Mouse (Mus musculus): ENCODE measurements around the gene Zfp423. TPM values are rescaled to one million over a fixed set of nuclear protein-coding genes. Genes with fewer than 3 reads are reported as not detected.

Zfp423 gene
- total and polyA plus RNA-seq, 2 experiments from 2014 or later: 18.4 to 34.6 TPM

- DNase-seq (no peak), ATAC-seq (no peak)
- H3K9ac ChIP-seq: no peak overlapping the region
- no peaks in the 10 kb centered on the region for H3K27me3 ChIP-seq (ENCODE audit: insufficient read depth, low read length)
- H3K27ac ChIP-seq (ENCODE audit: low read depth, low read length): no peak overlapping the region
- no peak for TF ChIP-seq CTCF (IDR thresholded peaks at IDR 0.05; ENCODE audit: low read depth)
- H3K4me3 ChIP-seq (ENCODE audit: low read depth, low read length): no peak overlapping the region
- H3K36me3 ChIP-seq (ENCODE audit: insufficient read depth): no peaks in the 10 kb centered on the region
- no peaks in the 10 kb centered on the region for H3K9me3 ChIP-seq (ENCODE audit: low read length)
- 55% methylated on average over 5 of the region's 5 CpGs for WGBS
- peaks cover 16% of the 10 kb centered on the region; the same call in 1 of the 2 replicates for H3K4me1 ChIP-seq (ENCODE audit: insufficient read depth)
- H3K4me2 ChIP-seq (ENCODE audit: low read depth): no peak overlapping the region
Observed at GRCm38 (mm10) chr8:87816141-87816540, 143.3 kb downstream of the Zfp423 start.

DNA sequence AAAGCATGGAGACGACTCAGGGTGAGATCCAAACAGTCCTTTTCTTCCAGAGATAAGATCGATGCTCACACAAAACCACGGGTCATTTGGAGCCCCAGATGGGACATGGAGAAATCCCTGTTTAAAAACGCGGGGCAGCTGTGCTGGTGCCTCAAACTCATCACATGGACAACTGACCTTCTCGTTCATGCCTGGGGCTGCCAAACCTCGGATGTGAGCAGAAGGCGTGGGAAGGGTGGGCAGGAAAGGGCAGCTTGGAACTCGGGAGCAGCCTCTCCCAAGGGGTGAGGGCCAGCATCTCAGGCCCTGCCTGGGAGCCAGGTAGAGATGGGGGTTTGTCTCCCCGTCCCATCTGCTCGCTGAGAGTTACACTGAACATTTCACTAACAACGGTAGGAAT lies 146.7 kb downstream of the Zfp423 start:
- H3K9me3 ChIP-seq (ENCODE audit: low read length): no peaks in the 10 kb centered on the region
- no peak overlapping the region for H3K27ac ChIP-seq (ENCODE audit: low read depth, low read length)
- no peaks in the 10 kb centered on the region for H3K36me3 ChIP-seq (ENCODE audit: insufficient read depth)
- no peak for TF ChIP-seq CTCF (IDR thresholded peaks at IDR 0.05; ENCODE audit: low read depth)
- H3K4me1 ChIP-seq (ENCODE audit: insufficient read depth): peaks cover 20% of the 10 kb centered on the region; the same call in 1 of the 2 replicates
- DNase-seq: no peak
- no peak overlapping the region for H3K4me2 ChIP-seq (ENCODE audit: low read depth)
- no peak overlapping the region for H3K4me3 ChIP-seq (ENCODE audit: low read depth, low read length)
- H3K9ac ChIP-seq: no peak overlapping the region
- H3K27me3 ChIP-seq (ENCODE audit: insufficient read depth, low read length): no peaks in the 10 kb centered on the region
- ATAC-seq: no peak
- 76% methylated on average over 12 of the region's 12 CpGs for WGBS

DNA sequence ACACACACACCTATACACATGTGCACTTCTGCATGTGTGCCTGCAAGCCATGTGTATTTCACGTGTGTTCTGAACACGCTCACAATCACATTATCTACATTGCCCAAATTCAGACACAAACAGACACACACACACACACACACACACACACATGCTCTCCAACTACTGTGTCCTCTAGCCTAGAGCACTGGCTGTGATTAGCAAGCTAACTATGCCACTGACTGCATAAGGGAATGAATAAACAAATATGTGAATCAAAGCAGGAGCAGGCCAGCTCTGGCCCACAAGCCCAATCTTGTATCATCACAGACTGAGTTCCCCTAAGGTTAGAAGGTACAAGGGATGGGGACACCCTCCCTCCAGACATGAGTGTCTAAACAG lies 147.3 kb downstream of the Zfp423 start:
- Histone ChIP-seq H3K4me1 (ENCODE audit: insufficient read depth) (peaks cover 20% of the 10 kb centered on the region; the same call in 1 of the 2 replicates), H3K36me3 (ENCODE audit: insufficient read depth) (no peaks in the 10 kb centered on the region)

DNA sequence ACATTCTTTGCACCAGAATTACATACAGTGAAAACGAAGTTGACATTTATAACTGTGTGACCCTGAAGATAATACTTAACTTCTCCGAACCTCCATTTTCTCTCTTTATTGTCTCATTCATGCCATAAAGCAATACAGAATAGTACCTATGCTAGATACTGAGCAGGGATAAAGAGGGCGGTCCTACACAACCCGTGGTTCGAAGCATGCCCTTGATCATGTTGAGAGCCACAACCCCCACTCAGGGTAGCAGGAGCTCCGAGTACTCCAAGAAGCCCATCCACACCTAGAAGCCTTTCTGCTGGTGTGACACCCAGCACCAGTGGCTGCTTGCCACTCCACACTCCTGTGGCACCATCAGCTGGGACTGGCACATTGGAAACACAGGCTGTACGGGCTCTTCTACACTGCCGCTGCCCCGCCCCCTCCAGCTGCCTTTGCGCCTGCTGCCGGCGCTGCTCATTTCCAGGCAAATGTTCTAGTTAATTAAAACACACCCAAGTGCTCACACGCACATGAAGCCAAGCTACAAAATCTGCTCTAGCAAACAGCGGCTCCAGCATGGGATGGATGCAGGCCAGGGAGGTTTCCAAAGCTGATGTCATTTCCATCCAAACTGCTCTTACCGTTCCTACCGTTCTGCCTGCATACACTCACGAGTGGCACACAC lies 147.9 kb downstream of the Zfp423 start:
- Histone ChIP-seq H3K27me3 (ENCODE audit: insufficient read depth, low read length) (no peaks in the 10 kb centered on the region), H3K9ac (no peak overlapping the region; the same call in 1 of the 2 replicates), H3K4me3 (ENCODE audit: low read depth, low read length) (no peak overlapping the region), H3K4me2 (ENCODE audit: low read depth) (peak overlapping the region; percentile 4; the same call in 1 of the 2 replicates), H3K9me3 (ENCODE audit: low read length) (no peaks in the 10 kb centered on the region), H3K27ac (ENCODE audit: low read depth, low read length) (no peak overlapping the region), H3K36me3 (ENCODE audit: insufficient read depth) (no peaks in the 10 kb centered on the region), H3K4me1 (ENCODE audit: insufficient read depth) (peaks cover 20% of the 10 kb centered on the region; the same call in 1 of the 2 replicates)
- peak; percentile 93 for ATAC-seq
- peak; percentile 92 for DNase-seq
- WGBS: 30% methylated on average over 17 of the region's 17 CpGs
- no peak for TF ChIP-seq CTCF (IDR thresholded peaks at IDR 0.05; ENCODE audit: low read depth)

More for the DNA sequence above, 147.3 kb downstream of the Zfp423 start:
- H3K4me2 ChIP-seq (ENCODE audit: low read depth): peak overlapping the region; percentile 4; the same call in 1 of the 2 replicates
- H3K9me3 ChIP-seq (ENCODE audit: low read length): no peaks in the 10 kb centered on the region
- 62% methylated on average over 2 of the region's 2 CpGs for WGBS
- TF ChIP-seq CTCF (IDR thresholded peaks at IDR 0.05; ENCODE audit: low read depth): no peak
- no peak overlapping the region for H3K27ac ChIP-seq (ENCODE audit: low read depth, low read length)
- ATAC-seq (peak; percentile 42), DNase-seq (no peak)
- H3K4me3 ChIP-seq (ENCODE audit: low read depth, low read length): no peak overlapping the region
- no peaks in the 10 kb centered on the region for H3K27me3 ChIP-seq (ENCODE audit: insufficient read depth, low read length)
- H3K9ac ChIP-seq: no peak overlapping the region; the same call in 1 of the 2 replicates

GRCm38 (mm10) chr8:87810771-87811170 lies 148.6 kb downstream of the Zfp423 start:
- ATAC-seq: no peak
- WGBS: 82% methylated on average over 6 of the region's 6 CpGs
- no peak overlapping the region for H3K4me2 ChIP-seq (ENCODE audit: low read depth)
- H3K4me3 ChIP-seq (ENCODE audit: low read depth, low read length): no peak overlapping the region
- no peaks in the 10 kb centered on the region for H3K9me3 ChIP-seq (ENCODE audit: low read length)
- H3K4me1 ChIP-seq (ENCODE audit: insufficient read depth): peaks cover 20% of the 10 kb centered on the region; the same call in 1 of the 2 replicates
- TF ChIP-seq CTCF (IDR thresholded peaks at IDR 0.05; ENCODE audit: low read depth): no peak
- H3K27ac ChIP-seq (ENCODE audit: low read depth, low read length): no peak overlapping the region
- DNase-seq: no peak
- no peaks in the 10 kb centered on the region for H3K36me3 ChIP-seq (ENCODE audit: insufficient read depth)
- no peaks in the 10 kb centered on the region for H3K27me3 ChIP-seq (ENCODE audit: insufficient read depth, low read length)
- no peak overlapping the region for H3K9ac ChIP-seq

DNA sequence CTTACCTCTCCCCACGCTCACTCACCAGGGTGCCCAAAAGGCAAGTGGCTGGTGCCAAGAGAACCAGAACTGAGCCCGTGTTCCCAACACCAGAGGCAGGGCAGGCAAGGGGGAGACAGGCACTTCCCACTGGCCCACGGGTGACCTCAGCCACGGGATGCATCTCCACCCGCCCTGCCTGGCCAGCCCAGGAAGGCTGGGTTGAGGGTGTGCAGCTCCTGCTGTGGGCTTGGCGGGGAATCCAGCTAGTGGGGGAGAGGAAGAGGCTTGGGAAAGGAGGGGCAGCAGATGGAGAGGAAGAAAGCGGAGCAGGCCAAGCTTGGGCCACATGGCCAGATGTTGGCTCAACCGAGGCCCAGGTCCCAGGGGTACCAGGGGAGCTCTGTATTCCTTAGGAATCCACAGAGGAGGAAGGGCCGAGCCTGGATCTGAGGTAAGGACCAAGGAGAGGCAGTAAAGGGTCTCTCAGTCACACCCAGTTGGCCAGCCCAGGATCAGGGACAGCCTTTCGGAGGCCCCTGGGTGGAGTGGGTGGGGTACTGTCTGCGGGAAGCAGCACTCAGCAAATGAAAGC lies 155.0 kb downstream of the Zfp423 start:
- Histone ChIP-seq H3K4me2 (ENCODE audit: low read depth) (no peak overlapping the region), H3K9me3 (ENCODE audit: low read length) (no peaks in the 10 kb centered on the region), H3K4me1 (ENCODE audit: insufficient read depth) (no peaks in the 10 kb centered on the region), H3K27me3 (ENCODE audit: insufficient read depth, low read length) (no peaks in the 10 kb centered on the region), H3K9ac (no peak overlapping the region), H3K36me3 (ENCODE audit: insufficient read depth) (no peaks in the 10 kb centered on the region), H3K27ac (ENCODE audit: low read depth, low read length) (no peak overlapping the region), H3K4me3 (ENCODE audit: low read depth, low read length) (no peak overlapping the region)
- 64% methylated on average over 11 of the region's 11 CpGs for WGBS
- no peak for TF ChIP-seq CTCF (IDR thresholded peaks at IDR 0.05; ENCODE audit: low read depth)
- DNase-seq (no peak), ATAC-seq (no peak)

DNA sequence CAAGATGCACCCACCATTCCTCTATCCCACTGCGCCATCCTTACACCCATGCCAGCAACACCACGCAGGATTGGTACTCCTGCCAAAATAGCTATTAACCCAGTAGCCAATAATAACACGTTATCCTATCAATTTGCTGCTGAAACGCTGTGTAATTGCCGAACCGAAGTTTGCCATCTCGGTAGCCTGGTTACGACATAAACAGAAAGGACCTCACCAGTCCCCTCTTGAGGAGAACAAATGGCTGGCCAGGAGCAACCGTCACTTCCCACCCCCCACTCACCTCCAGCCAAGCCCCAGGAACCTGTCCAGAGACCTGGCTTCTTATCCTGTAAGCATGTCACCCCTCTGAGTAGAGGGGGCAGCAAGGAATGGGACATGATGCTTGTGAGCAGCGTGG lies 156.0 kb downstream of the Zfp423 start:
- Histone ChIP-seq H3K27me3 (ENCODE audit: insufficient read depth, low read length) (no peaks in the 10 kb centered on the region), H3K4me3 (ENCODE audit: low read depth, low read length) (no peak overlapping the region), H3K4me2 (ENCODE audit: low read depth) (no peak overlapping the region), H3K36me3 (ENCODE audit: insufficient read depth) (no peaks in the 10 kb centered on the region), H3K9ac (no peak overlapping the region), H3K27ac (ENCODE audit: low read depth, low read length) (no peak overlapping the region), H3K9me3 (ENCODE audit: low read length) (no peaks in the 10 kb centered on the region), H3K4me1 (ENCODE audit: insufficient read depth) (no peaks in the 10 kb centered on the region)
- no peak for DNase-seq
- no peak for ATAC-seq
- WGBS: 59% methylated on average over 10 of the region's 10 CpGs
- no peak for TF ChIP-seq CTCF (IDR thresholded peaks at IDR 0.05; ENCODE audit: low read depth)

All from forebrain, postnatal 0 days (tissue).